Mouse (Mus musculus): ENCODE measurements around the gene Disc1. TPM values are rescaled to one million over a fixed set of nuclear protein-coding genes. Genes with fewer than 3 reads are reported as not detected.

Disc1 gene
- polyA plus RNA-seq, 1 experiment from 2014 or later = 2.3 TPM

DNA sequence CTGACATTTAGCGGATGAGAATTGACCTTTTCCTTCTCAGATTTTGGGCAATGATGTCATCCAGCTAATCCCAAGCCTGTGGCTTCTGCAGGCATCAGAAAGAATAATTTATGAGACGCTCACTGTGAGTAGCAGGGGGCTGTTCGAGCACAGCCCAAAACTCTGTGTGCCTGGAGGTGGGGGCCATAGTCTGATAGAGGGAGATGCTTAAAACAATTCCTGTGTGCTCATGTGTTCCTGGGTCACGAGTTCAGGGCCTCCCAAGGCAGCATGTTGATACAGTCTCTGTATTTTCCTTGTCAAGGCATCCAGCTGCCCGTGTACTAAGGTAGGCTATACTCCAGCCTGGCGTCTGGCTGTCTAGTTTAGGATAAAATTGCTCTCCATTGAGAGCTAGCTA, 229.5 kb downstream of the Disc1 start:
- Histone ChIP-seq H3K9ac (replicated peaks) (no peak overlapping the region), H3K27ac (replicated peaks) (no peak overlapping the region), H3K27me3 (peaks cover 48% of the 10 kb centered on the region), H3K36me3 (no peaks in the 10 kb centered on the region), H3K4me2 (replicated peaks) (no peak overlapping the region), H3K4me3 (no peak overlapping the region), H3K4me1 (peaks cover 17% of the 10 kb centered on the region), H3K9me3 (no peaks in the 10 kb centered on the region)
- peak; percentile 38; the same call in 1 of the 2 replicates for ATAC-seq (ENCODE audit: low FRiP score, low read depth)
- WGBS = 61% methylated on average over 6 of the region's 6 CpGs

DNA sequence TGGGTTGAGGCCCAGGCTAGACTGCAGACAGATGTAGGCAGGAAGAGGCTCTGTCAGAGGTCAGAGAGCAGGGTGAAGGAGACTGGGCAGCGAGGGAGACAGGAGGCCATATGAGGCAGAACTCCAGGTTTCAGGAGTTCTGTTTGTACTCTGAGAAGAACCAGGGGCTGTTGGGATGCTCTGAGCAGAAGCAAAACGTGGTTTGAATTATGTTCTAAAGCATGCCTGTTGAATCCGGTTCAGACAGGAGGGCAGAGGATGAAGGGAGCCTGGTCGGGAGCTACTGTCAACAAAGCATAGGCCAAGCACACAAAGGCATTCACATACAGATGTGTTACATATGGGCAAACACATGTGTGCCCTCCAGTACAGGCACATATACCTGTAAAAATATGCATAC, 230.9 kb downstream of the Disc1 start:
- Histone ChIP-seq H3K27me3 (peaks cover 35% of the 10 kb centered on the region), H3K27ac (replicated peaks) (no peak overlapping the region), H3K4me3 (no peak overlapping the region), H3K4me1 (peaks cover 14% of the 10 kb centered on the region), H3K4me2 (replicated peaks) (no peak overlapping the region), H3K9ac (replicated peaks) (no peak overlapping the region), H3K9me3 (no peaks in the 10 kb centered on the region), H3K36me3 (no peaks in the 10 kb centered on the region)
- 79% methylated on average over 4 of the region's 4 CpGs for WGBS
- ATAC-seq (ENCODE audit: low FRiP score, low read depth) = no peak

DNA sequence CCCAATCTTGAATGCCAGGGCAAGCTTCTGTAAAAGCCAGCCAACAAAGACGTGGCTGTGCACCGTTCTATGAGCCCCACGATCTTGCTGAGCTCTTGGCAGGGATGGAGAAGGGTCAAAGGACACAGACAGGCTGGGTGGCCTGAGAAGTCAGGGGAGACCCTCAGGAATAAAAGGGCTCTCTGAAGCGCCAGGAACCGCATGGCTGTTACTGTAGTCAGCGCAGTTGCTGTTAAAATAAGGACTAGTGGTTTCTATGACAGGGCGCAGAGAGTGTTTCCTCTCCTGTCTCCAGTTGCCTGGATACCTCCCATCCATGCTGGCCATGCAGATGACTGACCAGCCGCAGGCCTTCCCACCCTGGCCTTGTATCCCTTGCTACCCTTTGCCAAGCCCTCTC, 231.4 kb downstream of the Disc1 start:
- Histone ChIP-seq H3K4me1 (peaks cover 10% of the 10 kb centered on the region; the same call in 1 of the 2 replicates), H3K27ac (replicated peaks) (no peak overlapping the region), H3K9ac (replicated peaks) (no peak overlapping the region), H3K9me3 (0 out of 2 replicates have a peak, but pooled peaks cover under 1% of the 10 kb centered on the region), H3K27me3 (peaks cover 30% of the 10 kb centered on the region), H3K4me2 (replicated peaks) (no peak overlapping the region), H3K4me3 (no peak overlapping the region), H3K36me3 (no peaks in the 10 kb centered on the region)
- no peak for ATAC-seq (ENCODE audit: low FRiP score, low read depth)
- WGBS = 72% methylated on average over 8 of the region's 8 CpGs

DNA sequence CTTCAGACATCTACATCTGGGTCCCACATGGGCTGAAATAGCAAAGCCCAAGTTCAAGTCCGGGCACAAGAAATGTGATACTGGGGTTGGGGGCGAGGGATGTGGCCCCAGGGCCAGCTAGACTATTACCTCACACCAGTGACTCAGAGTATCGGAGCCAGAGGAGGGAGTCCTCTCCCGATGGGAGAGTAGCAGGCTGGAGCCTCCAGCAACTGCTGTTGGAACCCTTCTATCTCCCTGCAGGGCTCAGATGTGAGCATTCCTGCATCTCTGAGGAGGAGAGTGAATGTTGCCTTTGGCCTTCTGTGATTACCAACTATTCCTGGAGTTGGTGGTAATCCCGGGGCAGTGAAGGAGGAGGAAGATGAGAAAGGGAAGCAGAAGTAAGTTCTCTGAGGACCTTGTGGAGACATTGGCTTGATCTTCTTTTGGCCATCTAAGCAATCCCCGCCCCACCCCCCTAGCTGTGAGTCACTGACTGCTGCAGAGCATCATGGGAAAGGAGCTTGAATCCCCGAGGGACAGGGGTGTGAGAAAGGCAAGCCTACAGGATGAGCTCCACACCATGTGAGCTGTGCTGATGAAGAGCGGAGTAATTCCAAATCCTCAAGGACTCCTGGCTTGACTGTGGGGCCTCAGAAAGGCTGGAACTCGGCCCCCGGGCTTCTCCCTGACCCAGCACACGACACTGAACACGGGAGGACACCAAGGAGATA, 232.1 kb downstream of the Disc1 start:
- ATAC-seq (ENCODE audit: low FRiP score, low read depth) = no peak
- 79% methylated on average over 12 of the region's 12 CpGs for whole genome bisulfite sequencing
- no peak overlapping the region for H3K9ac ChIP-seq (replicated peaks)
- H3K4me1 ChIP-seq = peaks cover 10% of the 10 kb centered on the region; the same call in 1 of the 2 replicates
- peaks cover 27% of the 10 kb centered on the region for H3K27me3 ChIP-seq
- H3K4me2 ChIP-seq (replicated peaks) = no peak overlapping the region
- no peak overlapping the region for H3K4me3 ChIP-seq
- 0 out of 2 replicates have a peak, but pooled peaks cover 5% of the 10 kb centered on the region for H3K9me3 ChIP-seq
- no peaks in the 10 kb centered on the region for H3K36me3 ChIP-seq
- H3K27ac ChIP-seq (replicated peaks) = no peak overlapping the region

DNA sequence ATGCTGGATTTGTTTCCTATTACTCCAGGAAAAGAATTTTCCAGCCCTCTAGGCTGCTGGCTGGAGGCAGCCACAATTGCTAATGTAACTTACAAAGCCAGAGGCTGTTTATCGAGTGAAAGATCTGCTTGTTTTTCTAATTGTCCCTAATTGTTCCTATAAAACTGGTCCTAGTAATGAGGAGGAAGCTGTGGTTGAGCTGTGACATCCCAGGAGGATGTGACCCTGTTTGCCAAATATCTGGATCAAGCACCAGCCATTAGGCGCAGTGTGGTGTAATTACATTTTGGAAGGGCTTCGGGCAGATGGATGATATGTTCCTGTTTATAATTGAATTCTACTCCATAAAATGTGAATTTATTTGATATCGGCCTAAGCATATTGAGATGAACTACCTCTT, 233.3 kb downstream of the Disc1 start:
- H3K4me1 ChIP-seq = peaks cover 10% of the 10 kb centered on the region; the same call in 1 of the 2 replicates

DNA sequence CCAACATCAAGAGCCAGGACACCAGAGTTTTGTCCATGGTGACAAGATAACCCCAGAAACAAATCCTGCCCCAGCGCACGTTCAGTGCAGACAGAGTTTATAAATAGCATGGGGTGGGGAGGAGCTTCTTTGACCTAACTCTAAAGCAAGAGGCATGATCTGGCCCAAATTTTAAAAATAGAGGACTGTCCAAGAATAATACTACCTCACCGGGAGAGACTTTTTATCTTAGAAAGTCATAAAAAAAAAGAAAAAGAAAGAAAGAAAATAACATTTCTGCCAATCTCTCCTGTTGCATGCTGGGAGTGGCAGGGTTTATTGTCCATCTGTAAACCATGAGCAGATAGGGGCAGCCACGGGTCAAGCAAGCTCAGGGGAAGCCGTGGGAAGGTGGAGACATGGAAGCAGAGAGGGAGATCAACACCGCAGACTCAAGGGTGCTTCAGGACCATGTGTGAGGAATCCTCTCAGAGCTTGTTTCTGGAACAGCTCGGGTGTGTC, 233.9 kb downstream of the Disc1 start:
- ATAC-seq (ENCODE audit: low FRiP score, low read depth) = no peak
- Histone ChIP-seq H3K9me3 (0 out of 2 replicates have a peak, but pooled peaks cover 5% of the 10 kb centered on the region), H3K9ac (replicated peaks) (no peak overlapping the region), H3K4me1 (peaks cover 12% of the 10 kb centered on the region), H3K36me3 (no peaks in the 10 kb centered on the region), H3K4me3 (no peak overlapping the region), H3K4me2 (replicated peaks) (no peak overlapping the region), H3K27me3 (peaks cover 23% of the 10 kb centered on the region), H3K27ac (replicated peaks) (no peak overlapping the region)
- WGBS = 70% methylated on average over 7 of the region's 7 CpGs

More for the DNA sequence above, 233.3 kb downstream of the Disc1 start:
- peaks cover 23% of the 10 kb centered on the region for H3K27me3 ChIP-seq
- H3K4me3 ChIP-seq = no peak overlapping the region
- H3K9me3 ChIP-seq = 0 out of 2 replicates have a peak, but pooled peaks cover 5% of the 10 kb centered on the region
- 91% methylated on average over 4 of the region's 4 CpGs for WGBS
- H3K27ac ChIP-seq (replicated peaks) = no peak overlapping the region
- no peaks in the 10 kb centered on the region for H3K36me3 ChIP-seq
- ATAC-seq (ENCODE audit: low FRiP score, low read depth) = no peak
- no peak overlapping the region for H3K4me2 ChIP-seq (replicated peaks)
- H3K9ac ChIP-seq (replicated peaks) = no peak overlapping the region

DNA sequence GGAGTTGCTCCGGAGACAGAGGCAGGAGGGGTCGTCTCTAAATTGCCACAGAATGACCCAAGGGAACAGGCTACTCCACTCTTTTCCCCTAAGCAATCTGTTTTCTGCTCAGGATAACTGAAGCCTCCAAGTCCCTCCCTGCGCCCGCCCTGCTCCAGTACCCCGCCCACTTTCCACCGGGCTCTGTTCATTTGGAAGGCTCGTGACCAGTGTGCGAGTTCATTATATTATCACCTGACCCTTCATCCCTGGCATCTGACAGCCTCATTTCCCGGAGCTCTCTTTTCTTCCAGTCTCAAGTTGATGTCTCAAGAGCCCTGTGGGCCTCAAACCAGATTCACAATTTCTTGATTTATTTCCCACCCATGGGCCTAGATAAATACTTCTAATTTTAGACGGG, 237.5 kb downstream of the Disc1 start:
- Histone ChIP-seq H3K27ac (replicated peaks) (no peak overlapping the region), H3K27me3 (peaks cover 17% of the 10 kb centered on the region), H3K4me2 (replicated peaks) (no peak overlapping the region), H3K9me3 (0 out of 2 replicates have a peak, but pooled peaks cover 5% of the 10 kb centered on the region), H3K4me3 (no peak overlapping the region), H3K36me3 (no peaks in the 10 kb centered on the region), H3K4me1 (peaks cover 12% of the 10 kb centered on the region), H3K9ac (replicated peaks) (no peak overlapping the region)
- 65% methylated on average over 10 of the region's 10 CpGs for WGBS
- no peak for ATAC-seq (ENCODE audit: low FRiP score, low read depth)

DNA sequence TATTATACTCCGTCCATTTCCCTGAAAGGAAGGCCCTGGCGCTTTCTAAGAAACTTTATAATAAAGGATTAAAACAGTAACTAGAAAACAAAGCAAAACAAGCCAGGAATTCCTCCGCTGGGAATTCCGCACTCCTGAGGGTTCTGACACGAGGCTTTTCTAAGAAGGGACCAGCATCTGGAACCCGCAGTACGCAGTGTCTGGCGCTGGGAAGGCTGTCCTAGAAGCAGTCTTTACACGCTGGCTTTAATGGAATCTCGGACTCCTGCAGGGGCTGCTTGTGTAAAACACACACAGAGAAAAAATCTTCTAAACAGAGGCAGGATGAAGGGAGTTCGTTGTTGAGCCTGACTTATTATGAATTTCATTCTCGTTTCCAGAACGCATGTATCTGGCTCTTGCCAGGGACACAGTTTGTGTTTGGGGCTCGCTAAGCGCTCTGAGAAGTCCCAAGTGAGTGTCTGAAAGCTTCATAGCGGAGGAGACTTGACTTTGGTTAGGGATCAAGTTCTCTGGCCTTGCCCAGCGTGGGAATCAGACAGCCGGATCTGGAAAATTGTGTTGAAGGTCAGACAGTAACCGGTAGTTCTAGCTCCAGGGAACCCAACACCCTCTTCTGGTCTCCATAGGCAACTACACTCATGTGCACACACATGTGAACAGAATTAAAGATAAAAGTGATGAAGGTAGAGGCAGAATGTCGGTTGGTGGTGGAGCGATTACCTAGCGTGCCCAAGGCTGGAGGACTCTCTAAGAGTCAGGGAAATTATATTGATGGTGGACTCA, 238.1 kb downstream of the Disc1 start:
- Histone ChIP-seq H3K4me2 (replicated peaks) (no peak overlapping the region), H3K36me3 (no peaks in the 10 kb centered on the region), H3K9me3 (0 out of 2 replicates have a peak, but pooled peaks cover 5% of the 10 kb centered on the region), H3K9ac (replicated peaks) (no peak overlapping the region), H3K4me3 (no peak overlapping the region), H3K4me1 (peaks cover 11% of the 10 kb centered on the region; the same call in 1 of the 2 replicates), H3K27ac (replicated peaks) (no peak overlapping the region), H3K27me3 (peaks cover 12% of the 10 kb centered on the region)
- 82% methylated on average over 22 of the region's 22 CpGs for WGBS
- ATAC-seq (ENCODE audit: low FRiP score, low read depth) = no peak

DNA sequence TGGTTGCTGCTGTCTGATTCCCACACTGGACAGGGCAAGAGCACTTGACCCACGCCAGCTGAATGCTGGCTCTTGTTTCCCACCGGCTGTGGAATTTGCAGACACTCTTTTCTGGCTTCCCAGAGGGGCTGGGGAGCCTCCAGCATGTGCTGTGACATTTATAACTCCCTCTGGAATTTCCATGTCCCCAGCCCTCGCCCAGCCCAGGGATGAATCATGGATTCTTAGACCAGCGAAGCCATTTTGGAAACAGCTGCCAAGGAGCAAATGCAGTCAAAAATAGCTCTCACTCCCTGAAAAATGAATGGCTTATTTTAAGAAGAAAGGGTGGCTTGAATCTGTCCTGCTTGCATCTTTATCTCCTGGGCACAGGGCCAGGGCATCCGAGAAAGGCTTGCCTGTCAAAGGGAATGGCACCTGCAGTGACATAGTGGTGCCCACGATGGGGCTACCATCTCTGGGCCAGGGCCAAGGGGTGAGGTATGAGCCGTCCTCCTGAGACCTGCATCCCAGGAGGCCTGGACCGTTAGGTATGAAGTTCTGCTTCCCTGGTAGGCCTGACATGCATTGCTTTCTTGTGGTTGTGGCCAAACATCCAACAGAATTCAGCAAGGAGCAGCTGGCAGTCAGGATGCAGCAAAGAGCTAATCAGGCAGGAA, 239.1 kb downstream of the Disc1 start:
- no peak overlapping the region for H3K4me2 ChIP-seq (replicated peaks)
- 0 out of 2 replicates have a peak, but pooled peaks cover 5% of the 10 kb centered on the region for H3K9me3 ChIP-seq
- peaks cover 11% of the 10 kb centered on the region; the same call in 1 of the 2 replicates for H3K4me1 ChIP-seq
- no peaks in the 10 kb centered on the region for H3K36me3 ChIP-seq
- H3K9ac ChIP-seq (replicated peaks) = no peak overlapping the region
- WGBS = 78% methylated on average over 8 of the region's 8 CpGs
- peaks cover 12% of the 10 kb centered on the region for H3K27me3 ChIP-seq
- H3K4me3 ChIP-seq = no peak overlapping the region
- H3K27ac ChIP-seq (replicated peaks) = no peak overlapping the region
- no peak for ATAC-seq (ENCODE audit: low FRiP score, low read depth)

DNA sequence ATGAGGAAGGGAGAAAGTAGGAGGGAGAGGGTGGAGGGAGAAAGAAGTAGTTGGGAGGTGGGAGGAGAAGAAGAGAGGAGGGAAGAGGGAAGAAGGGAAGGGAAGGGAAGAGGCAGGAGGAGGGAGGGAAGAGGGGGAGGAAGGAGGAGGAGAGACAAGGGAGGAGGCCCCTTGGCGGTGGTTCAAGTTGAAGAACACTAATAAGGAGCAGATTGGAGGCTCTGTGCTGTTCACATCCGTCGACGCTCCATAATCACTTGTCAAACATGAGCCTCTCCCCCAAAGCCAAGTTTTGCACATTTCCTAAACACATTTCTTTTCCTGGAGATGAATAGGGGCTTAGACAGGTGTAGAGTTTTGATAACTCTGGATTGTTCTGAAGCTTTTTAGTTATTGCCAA, 245.3 kb downstream of the Disc1 start:
- ATAC-seq (ENCODE audit: low FRiP score, low read depth) = no peak
- Histone ChIP-seq H3K9ac (replicated peaks) (no peak overlapping the region), H3K4me1 (no peaks in the 10 kb centered on the region; the same call in 1 of the 2 replicates), H3K4me2 (replicated peaks) (no peak overlapping the region), H3K27me3 (peaks cover 29% of the 10 kb centered on the region; the same call in 1 of the 2 replicates), H3K36me3 (no peaks in the 10 kb centered on the region), H3K27ac (replicated peaks) (no peak overlapping the region), H3K9me3 (no peaks in the 10 kb centered on the region), H3K4me3 (no peak overlapping the region)
- WGBS = 80% methylated on average over 4 of the region's 4 CpGs

DNA sequence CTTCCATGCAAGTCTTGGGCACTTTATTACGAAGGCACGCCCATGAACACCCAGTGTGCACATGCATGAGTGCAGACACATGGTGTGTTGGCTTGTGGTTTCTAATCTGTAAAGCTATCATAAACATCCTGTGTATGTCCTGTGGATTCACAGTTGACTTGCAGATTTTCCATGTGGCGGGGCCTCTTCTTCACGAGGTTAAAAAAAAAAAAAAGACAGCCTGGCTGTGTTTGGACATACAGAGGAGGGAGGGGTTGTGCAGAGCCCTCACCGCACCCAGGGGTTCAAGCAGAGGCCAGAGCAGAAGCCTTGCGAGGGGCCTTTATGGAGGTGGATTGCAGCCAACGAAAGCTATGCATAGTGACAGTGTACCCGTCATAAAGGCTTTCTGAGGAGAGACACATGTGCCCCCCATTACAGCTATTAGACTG, 248.0 kb downstream of the Disc1 start:
- H3K4me1 ChIP-seq = peaks cover 2% of the 10 kb centered on the region; the same call in 1 of the 2 replicates
- no peak overlapping the region for H3K27ac ChIP-seq (replicated peaks)
- H3K27me3 ChIP-seq = peaks cover 29% of the 10 kb centered on the region; the same call in 1 of the 2 replicates
- H3K4me3 ChIP-seq = no peak overlapping the region
- H3K36me3 ChIP-seq = no peaks in the 10 kb centered on the region
- no peak overlapping the region for H3K4me2 ChIP-seq (replicated peaks)
- peaks cover 8% of the 10 kb centered on the region; the same call in 1 of the 2 replicates for H3K9me3 ChIP-seq
- H3K9ac ChIP-seq (replicated peaks) = no peak overlapping the region
- no peak for ATAC-seq (ENCODE audit: low FRiP score, low read depth)
- WGBS = 80% methylated on average over 8 of the region's 8 CpGs
